Mouse (Mus musculus) hindbrain, embryonic 11.5 days (tissue): ENCODE results near the gene Eps15. TPM values are rescaled to one million over a fixed set of nuclear protein-coding genes. Genes with fewer than 3 reads are reported as not detected.

Experiments
- polyA plus RNA-seq: library from polyadenylated mRNA; unstranded; fragments of >200 nt; fragmentation: Nextera tagmentation; extraction: Ambion mirVana; gene quantifications from 2 replicates; pipeline ENCODE4 v1.2.1, GENCODE M21; 2014

Gene Eps15
- polyA plus RNA-seq, 1 experiment from 2014 or later, result 53.6 TPM

Other genes with a start within 250 kb of the Eps15 start
- gene Osbpl9, start 78.0 kb upstream of the Eps15 start, polyA plus RNA-seq, result 77.3 and 84.3 TPM in 2 replicates
- 0.09 and 0.54 TPM in 2 replicates for gene Calr4, start 45.8 kb upstream of the Eps15 start, polyA plus RNA-seq
- 2.3 and 2.5 TPM in 2 replicates for gene Ttc39a, start 126.4 kb downstream of the Eps15 start, polyA plus RNA-seq
- gene Rnf11, start 204.5 kb downstream of the Eps15 start, polyA plus RNA-seq, result 56.6 and 63.9 TPM in 2 replicates